Mouse (Mus musculus) heart, embryonic 10.5 days (tissue): Measurements from ENCODE around the gene Sipa1l1. TPM values are rescaled to one million over a fixed set of nuclear protein-coding genes. Genes with fewer than 3 reads are reported as not detected.

ENCODE experiments used
- DNase-seq: peaks from one replicate; pipeline ENCODE4 v3.0.0-alpha.2; 2017; ENCODE audit warnings: low spot score
- H3K27ac ChIP-seq: fragments of 300-500 bp; sonication (generic); 2 replicates; pipeline ENCODE4 v1.5.1; 2016; ENCODE audit warnings: mild to moderate bottlenecking
- H3K27me3 ChIP-seq: fragments of 300-500 bp; sonication (generic); 2 replicates; pipeline ENCODE4 v1.6.1; 2016; ENCODE audit warnings: mild to moderate bottlenecking; ENCODE audit not compliant: poor library complexity, insufficient read depth, severe bottlenecking
- H3K36me3 ChIP-seq: fragments of 300-500 bp; sonication (generic); 2 replicates; pipeline ENCODE4 v1.6.1; 2016; ENCODE audit warnings: mild to moderate bottlenecking, moderate library complexity
- H3K4me1 ChIP-seq: fragments of 300-500 bp; sonication (generic); 2 replicates; pipeline ENCODE4 v1.6.1; 2016; ENCODE audit warnings: mild to moderate bottlenecking
- H3K4me3 ChIP-seq: fragments of 300-500 bp; sonication (generic); 2 replicates; pipeline ENCODE4 v1.5.1; 2016; ENCODE audit warnings: mild to moderate bottlenecking, moderate library complexity
- H3K9me3 ChIP-seq: fragments of 300-500 bp; sonication (generic); 2 replicates; pipeline ENCODE4 v1.6.1; 2016; ENCODE audit warnings: mild to moderate bottlenecking, moderate library complexity
- WGBS: fragments of 180-500 bp; shearing (Covaris S2); methylation state at CpG from one replicate; pipeline ENCODE4 v1.1.7; 2016; 5-methylcytosine and 5-hydroxymethylcytosine counted together
- polyA plus RNA-seq: library from polyadenylated mRNA; unstranded; fragments of >200 nt; fragmentation: Nextera tagmentation; extraction: Ambion mirVana; gene quantifications from 2 replicates; pipeline ENCODE4 v1.2.1, GENCODE M21; 2016

The Sipa1l1 gene
- 35.2 and 37.0 TPM in 2 replicates for polyA plus RNA-seq

DNA sequence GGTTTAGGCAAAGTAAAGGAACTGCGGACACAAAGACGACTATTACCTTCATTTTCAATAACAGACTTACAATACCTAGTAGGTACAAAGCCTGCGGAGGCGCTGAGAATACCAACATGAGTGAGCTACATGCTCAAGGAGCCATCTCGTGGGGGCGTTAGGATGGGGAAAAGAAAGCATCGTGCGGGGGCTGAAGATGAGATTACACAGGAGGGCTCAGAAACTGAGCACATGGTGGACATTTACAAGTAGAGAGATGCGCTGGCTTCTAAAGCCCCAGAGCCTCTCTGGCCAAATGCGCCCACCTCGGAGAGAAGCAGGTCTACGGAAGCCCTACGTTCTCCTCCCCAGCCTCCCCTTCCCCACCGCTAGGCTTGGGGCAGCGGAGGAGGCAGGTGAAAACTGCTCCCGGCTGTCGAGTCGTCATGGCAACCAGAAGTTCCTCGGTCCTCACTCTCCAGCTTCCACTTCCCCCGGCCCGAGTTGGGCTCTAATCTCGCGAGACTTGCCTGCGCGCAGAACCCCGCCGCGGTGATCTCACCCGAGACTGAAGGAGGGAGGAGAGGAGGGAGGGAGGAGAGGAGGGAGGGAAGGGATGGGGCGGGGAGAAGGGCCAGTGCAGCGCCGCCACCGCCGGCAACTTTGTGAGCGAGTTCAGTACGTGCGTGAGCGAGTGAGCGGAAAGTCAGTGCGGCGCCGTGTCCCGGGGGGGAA lies at the start of gene Sipa1l1:
Gene Sipa1l1, plus strand, starts transcription at position 501 of the 714 bp plus-strand sequence.
- peak within 1 kb of the TSS; percentile 96 for H3K4me3 ChIP-seq
- WGBS: 2% methylated on average over 43 of the region's 43 CpGs
- H3K27me3 ChIP-seq: no peaks in the 10 kb centered on the region
- no peaks in the 10 kb centered on the region for H3K9me3 ChIP-seq
- peaks cover 33% of the 10 kb centered on the region for H3K4me1 ChIP-seq
- no peaks in the 10 kb centered on the region for H3K36me3 ChIP-seq
- peak; percentile 97 for DNase-seq
- peak within 1 kb of the TSS; percentile 99 for H3K27ac ChIP-seq

DNA sequence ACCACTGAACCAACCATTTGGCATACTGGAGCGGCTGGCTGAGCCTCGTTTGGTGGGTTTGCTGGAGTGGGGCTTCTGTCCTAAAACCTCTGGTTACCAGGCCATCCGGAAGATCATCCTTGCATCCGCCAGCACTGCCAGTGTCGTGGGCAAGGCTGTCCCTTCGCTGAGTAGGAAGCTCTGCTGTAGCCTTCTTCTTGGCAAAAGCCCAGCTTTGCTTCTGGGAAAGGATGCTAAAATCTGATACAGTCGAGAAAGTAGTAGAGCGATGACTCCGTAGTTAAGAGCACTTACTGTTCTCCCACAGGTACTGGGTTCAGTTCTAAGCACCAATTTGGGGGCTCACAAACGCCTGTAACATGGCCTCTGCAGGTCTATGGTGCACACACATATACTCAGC lies 47.2 kb upstream of the Sipa1l1 start:
- Histone ChIP-seq H3K36me3 (no peaks in the 10 kb centered on the region), H3K27ac (peak overlapping the region; percentile 89)
- 50% methylated on average over 10 of the region's 10 CpGs for WGBS

DNA sequence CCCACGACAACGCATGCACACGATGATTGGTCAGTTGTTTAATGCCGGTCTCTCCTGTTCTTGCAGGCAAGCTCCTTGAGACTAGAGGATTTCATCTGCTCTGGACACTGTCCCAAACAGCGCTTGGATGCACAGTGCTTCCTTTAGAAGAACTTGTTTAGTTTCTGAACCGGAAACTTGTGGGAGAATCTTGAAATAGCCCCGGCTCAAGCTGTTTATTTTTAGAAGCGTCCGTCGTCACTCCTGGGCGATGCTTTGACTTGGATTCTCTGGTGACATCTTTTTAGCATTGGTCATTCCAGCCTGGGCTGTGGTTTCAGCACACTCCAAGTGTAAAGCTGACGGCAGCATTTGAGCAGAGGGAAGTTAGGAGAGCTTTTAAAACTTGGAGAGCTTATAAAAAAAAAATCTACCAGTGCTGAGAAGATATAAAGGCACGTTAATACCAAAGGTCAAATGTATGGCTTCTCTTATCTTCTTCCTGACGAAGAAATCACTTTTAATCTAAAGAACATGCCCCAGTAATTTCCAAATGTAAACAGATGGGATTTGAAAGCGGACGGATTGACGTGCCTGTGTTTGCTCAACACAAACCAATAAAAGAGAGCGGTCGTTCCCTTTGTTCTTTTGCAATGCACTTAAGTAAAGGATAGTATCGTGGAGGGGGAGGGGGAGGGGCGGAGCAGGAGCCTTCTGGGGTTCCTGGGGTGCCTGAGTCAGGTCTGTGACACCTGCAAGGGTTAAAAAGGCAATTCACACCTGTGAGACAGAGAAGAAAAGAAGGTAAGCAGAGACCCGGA lies 46.5 kb upstream of the Sipa1l1 start:
- Histone ChIP-seq H3K4me3 (peak overlapping the region; percentile 41), H3K27ac (peak overlapping the region; percentile 89), H3K9me3 (no peaks in the 10 kb centered on the region), H3K36me3 (no peaks in the 10 kb centered on the region), H3K27me3 (no peaks in the 10 kb centered on the region), H3K4me1 (peaks cover 58% of the 10 kb centered on the region)
- WGBS: 10% methylated on average over 22 of the region's 22 CpGs
- peak; percentile 88 for DNase-seq

More for the DNA sequence above, 47.2 kb upstream of the Sipa1l1 start:
- peak overlapping the region; percentile 41 for H3K4me3 ChIP-seq
- H3K4me1 ChIP-seq: peaks cover 58% of the 10 kb centered on the region
- no peak for DNase-seq
- H3K27me3 ChIP-seq: no peaks in the 10 kb centered on the region
- H3K9me3 ChIP-seq: no peaks in the 10 kb centered on the region

DNA sequence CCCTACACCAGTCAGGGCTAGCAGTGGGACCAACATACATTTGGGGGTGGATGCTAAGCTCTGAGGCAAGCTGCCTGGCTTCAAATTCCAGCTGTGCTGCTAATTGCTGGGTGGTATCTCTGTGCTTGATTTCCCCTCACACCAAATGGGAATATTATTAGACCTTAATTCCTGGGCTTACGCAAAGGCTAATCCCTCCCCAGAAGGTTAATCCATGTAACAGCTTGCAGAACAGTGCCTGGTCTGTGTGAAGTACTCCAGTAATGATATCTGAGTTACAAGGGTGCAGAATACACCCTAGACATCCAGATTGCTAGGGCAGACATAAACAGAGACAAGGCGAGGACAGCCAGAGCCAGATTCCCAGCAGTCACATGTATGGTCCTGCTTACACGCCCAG lies 42.3 kb upstream of the Sipa1l1 start:
- WGBS: 53% methylated on average over 3 of the region's 3 CpGs
- H3K9me3 ChIP-seq: no peaks in the 10 kb centered on the region
- H3K27ac ChIP-seq: no peak overlapping the region
- H3K4me3 ChIP-seq: no peak overlapping the region
- DNase-seq: no peak
- H3K36me3 ChIP-seq: no peaks in the 10 kb centered on the region
- H3K4me1 ChIP-seq: peaks cover 29% of the 10 kb centered on the region
- no peaks in the 10 kb centered on the region for H3K27me3 ChIP-seq

DNA sequence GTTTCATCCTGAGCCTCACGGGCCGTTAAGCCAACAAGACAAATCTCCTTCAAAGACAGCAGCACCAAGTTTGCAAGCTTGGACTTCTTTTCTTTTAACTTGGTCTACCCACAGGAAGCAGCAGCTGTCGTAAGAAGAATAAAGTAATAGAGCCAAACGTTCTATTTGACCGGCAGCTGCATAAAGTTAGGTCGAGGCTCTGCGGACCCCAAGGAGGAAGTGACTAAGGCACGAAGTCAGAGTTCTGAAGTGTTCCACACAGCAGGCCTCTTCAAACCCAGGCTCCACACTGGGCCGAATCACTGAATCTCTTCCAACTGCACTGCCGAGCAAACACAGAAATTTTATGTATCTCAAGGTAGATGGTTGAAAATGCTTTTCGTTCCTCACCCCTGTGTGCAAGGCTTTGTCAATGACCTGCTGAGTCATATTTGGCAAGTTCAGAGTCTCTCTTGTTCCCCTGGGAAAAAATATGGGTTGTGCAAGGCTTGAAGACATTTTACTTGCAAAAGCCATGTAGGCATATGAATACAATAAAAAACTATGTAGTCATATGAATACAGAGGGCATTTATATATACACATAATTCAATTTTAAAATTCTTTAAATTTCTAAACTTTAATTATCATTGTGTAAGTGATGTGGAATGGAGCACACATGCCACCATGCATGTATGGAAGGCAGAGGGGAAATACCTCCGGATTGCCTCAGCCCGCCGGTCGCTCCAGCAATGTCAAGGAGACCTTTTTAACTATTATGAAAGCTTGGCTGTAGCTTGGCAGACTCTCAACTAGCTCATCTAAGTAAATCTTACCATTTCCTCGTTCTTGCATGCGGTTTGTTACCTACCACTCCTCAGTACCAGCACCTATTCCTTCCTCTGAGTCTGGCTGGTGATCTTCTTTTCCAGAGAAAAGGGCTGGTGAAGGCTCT lies 29.6 kb upstream of the Sipa1l1 start:
- H3K27ac ChIP-seq: no peak overlapping the region
- no peaks in the 10 kb centered on the region for H3K36me3 ChIP-seq
- H3K4me3 ChIP-seq: no peak overlapping the region
- no peaks in the 10 kb centered on the region for H3K27me3 ChIP-seq
- H3K9me3 ChIP-seq: no peaks in the 10 kb centered on the region
- DNase-seq: no peak
- 89% methylated on average over 17 of the region's 17 CpGs for WGBS
- no peaks in the 10 kb centered on the region for H3K4me1 ChIP-seq

DNA sequence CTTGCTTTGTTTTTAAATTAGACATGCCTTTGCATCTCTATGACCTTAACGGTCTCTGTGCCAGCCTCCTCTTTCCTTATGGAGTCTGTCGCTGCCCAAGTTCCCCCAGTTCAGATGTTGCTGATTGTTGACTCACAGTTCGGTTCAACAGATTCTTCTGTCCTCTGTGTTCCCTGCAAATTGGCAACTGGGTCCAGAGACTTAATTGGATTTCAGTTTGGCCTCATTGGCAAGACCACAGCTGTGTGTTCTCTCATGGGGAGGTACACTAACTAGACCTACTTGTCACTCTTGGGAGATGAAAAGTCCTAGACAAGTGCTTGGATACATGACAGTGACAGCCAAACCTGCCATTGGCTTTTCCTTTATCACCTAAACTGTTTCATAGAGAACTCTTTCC lies 25.7 kb upstream of the Sipa1l1 start:
- DNase-seq: no peak
- Histone ChIP-seq H3K4me3 (no peak overlapping the region), H3K27ac (no peak overlapping the region), H3K27me3 (no peaks in the 10 kb centered on the region), H3K9me3 (no peaks in the 10 kb centered on the region), H3K36me3 (no peaks in the 10 kb centered on the region), H3K4me1 (peaks cover 8% of the 10 kb centered on the region)
- 86% methylated on average over 3 of the region's 3 CpGs for WGBS

DNA sequence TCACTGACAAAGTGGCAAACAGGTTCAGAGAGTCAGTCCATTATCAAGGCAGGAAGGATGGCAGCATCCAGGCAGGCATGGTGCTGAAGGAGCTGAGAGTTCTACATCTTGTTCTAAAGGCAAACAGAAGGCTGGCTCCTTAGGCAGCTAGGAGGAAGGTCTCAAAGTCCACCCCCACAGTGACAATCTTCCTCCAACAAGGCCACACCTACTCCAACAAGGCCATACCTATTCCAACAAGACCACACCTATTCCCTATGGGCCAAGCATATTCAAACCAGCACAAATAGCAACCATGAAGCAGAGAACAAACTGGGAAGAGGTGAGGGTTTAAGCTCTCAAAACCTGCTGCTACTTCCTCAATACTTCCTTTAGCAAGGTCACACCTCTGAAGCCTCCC lies 23.9 kb upstream of the Sipa1l1 start:
- Histone ChIP-seq H3K36me3 (no peaks in the 10 kb centered on the region), H3K27me3 (no peaks in the 10 kb centered on the region), H3K4me1 (peaks cover 8% of the 10 kb centered on the region), H3K9me3 (no peaks in the 10 kb centered on the region), H3K27ac (no peak overlapping the region), H3K4me3 (no peak overlapping the region)
- no peak for DNase-seq

DNA sequence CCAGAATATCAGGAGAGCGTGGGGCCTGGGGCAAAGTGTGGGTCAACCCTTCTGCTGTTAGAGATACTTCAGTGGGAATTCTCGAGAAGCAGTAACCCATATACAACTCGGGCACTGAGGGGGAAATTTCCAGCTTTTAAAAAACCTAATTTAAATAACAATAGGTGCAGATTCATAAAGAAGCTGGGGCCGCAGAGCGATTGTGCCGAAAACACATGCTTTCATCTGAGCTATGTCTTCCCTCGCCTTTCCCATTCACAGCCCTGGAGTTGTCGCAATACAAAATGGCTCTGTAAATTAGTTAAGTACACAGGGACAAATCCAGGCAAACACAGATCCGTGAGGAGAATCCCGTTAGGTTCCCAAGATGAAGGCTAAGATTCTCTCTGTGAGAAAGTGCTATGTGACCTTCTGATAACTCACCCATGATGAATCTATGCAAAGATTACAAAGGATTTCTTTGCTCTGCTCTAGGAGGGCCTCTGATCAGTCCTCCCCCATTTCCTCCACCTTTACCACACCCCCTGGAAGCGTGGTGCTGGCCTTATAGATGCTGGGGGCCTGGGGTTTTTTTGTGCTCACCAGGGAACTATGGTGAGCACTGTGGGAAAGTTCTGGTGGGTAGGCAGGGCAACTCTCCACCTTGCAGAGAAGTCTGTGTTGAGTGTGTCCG lies 22.0 kb upstream of the Sipa1l1 start:
- DNase-seq: no peak

DNA sequence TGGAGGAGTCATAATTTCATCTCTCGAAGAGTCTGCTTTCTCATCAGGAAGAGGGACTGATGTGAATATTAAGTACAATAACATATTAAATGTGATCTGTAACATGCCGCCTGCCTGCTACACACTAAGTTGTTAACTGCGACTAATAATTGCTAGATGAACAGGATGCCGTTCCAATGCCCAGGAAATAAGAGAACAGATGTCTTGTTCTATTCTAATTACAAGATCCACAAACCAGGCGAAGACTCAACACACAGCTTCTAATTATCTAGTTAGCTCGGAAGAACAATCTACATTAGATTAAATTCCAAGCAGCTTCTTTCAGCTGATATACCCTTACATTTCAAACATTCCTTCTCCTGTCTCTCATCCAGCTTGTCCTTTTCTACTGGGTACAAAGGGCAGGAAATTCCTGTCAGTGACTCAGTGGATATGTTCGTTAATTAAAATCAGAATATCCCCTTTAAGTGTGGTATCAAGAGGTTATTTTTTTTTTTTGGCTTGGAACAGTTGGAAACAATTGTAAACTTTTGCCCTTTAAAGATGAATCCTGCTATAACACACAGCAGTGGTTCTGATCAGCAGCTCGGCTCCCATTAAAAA lies 20.7 kb upstream of the Sipa1l1 start:
- WGBS: 58% methylated on average over 8 of the region's 8 CpGs
- H3K27me3 ChIP-seq: no peaks in the 10 kb centered on the region

More for the DNA sequence above, 22.0 kb upstream of the Sipa1l1 start:
- Histone ChIP-seq H3K36me3 (no peaks in the 10 kb centered on the region), H3K27ac (no peak overlapping the region), H3K4me1 (peaks cover 13% of the 10 kb centered on the region), H3K9me3 (no peaks in the 10 kb centered on the region), H3K4me3 (no peak overlapping the region), H3K27me3 (no peaks in the 10 kb centered on the region)
- WGBS: 78% methylated on average over 12 of the region's 12 CpGs

DNA sequence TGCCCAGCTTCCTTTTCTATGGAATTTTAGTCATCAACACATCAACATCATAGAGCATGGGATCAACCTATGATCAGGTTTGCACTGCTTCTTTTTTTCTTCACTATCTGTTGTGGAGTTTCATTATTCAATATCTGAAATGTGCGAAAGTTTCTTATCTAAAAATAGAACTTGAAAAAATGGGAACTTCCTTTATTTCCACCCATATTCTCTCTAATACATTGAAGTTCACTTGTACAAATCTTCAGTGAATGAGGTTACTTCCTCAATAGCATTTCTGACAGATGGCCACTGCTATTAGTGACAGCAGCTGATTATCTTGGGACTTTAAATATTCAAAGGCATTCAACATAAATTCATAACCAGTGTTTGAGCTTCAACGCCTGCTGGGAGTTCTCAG lies 18.1 kb upstream of the Sipa1l1 start:
- no peak overlapping the region for H3K4me3 ChIP-seq
- no peak overlapping the region for H3K27ac ChIP-seq
- H3K27me3 ChIP-seq: no peaks in the 10 kb centered on the region
- H3K36me3 ChIP-seq: no peaks in the 10 kb centered on the region
- no peak for DNase-seq
- peaks cover 13% of the 10 kb centered on the region for H3K4me1 ChIP-seq
- WGBS: 88% methylated on average over 2 of the region's 2 CpGs
- no peaks in the 10 kb centered on the region for H3K9me3 ChIP-seq

More for the DNA sequence above, 20.7 kb upstream of the Sipa1l1 start:
- Histone ChIP-seq H3K27ac (no peak overlapping the region), H3K4me1 (peaks cover 13% of the 10 kb centered on the region), H3K36me3 (no peaks in the 10 kb centered on the region), H3K9me3 (no peaks in the 10 kb centered on the region), H3K4me3 (no peak overlapping the region)
- DNase-seq: no peak

DNA sequence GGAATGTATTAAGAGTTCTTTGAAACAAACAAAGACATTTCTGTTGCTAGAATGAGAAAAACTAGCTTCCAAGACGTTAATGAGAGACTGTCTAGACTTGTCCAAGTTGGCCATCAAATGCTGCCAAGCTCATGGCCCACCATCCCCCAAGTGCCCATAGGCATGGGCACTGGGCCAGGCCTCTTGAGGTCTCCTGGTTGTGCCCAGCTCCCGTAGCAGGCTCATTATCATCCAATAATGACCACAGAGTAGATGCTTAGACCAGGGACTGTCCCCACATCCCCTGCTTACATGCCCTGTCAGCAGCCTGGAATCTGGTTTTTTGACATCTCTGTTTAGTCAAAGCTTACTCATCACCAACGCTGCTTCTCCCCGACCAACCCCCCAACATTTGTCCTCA lies 14.6 kb upstream of the Sipa1l1 start:
- WGBS: 90% methylated on average over 4 of the region's 4 CpGs
- H3K4me3 ChIP-seq: no peak overlapping the region
- no peaks in the 10 kb centered on the region for H3K36me3 ChIP-seq
- no peak overlapping the region for H3K27ac ChIP-seq
- H3K4me1 ChIP-seq: peaks cover 5% of the 10 kb centered on the region; the same call in 1 of the 2 replicates
- no peaks in the 10 kb centered on the region for H3K27me3 ChIP-seq
- DNase-seq: no peak
- no peaks in the 10 kb centered on the region for H3K9me3 ChIP-seq

DNA sequence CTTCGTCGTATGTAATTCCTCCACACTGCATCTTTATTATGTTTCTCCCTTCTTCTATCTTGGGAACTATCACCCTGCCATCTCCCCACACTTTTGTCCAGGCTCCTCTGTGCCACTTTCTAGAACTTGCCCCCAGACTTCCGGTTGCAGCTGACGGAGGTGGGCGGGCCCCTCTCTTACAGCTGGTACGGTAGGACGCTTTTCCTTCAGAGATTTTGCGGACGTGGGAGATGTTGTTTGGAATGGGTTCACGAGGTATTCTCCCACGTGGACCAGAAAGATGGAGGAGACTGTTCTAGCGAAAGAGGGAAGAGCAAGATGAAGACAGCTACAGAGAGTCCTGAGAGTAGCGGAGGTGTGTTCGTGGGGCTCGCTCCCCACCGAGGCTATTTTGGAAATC lies 10.6 kb upstream of the Sipa1l1 start:
- Histone ChIP-seq H3K4me1 (no peaks in the 10 kb centered on the region), H3K4me3 (no peak overlapping the region), H3K36me3 (no peaks in the 10 kb centered on the region), H3K9me3 (no peaks in the 10 kb centered on the region), H3K27me3 (no peaks in the 10 kb centered on the region), H3K27ac (no peak overlapping the region)
- WGBS: 91% methylated on average over 16 of the region's 16 CpGs
- no peak for DNase-seq
